Mouse (Mus musculus) neural tube, embryonic 11.5 days (tissue): ENCODE measurements around the gene Lin7b. TPM values are rescaled to one million over a fixed set of nuclear protein-coding genes. Genes with fewer than 3 reads are reported as not detected.

Experiments
- ATAC-seq: fragments of 200-750 bp; cut with Nextera tagmentation; 2 replicates; pipeline ENCODE4 v1.8.0; 2017; ENCODE audit warnings: moderate number of reproducible peaks, mild to moderate bottlenecking, moderate TSS enrichment, moderate library complexity; ENCODE audit not compliant: insufficient read depth, low FRiP score, low TSS enrichment
- DNase-seq: peaks from one replicate; pipeline ENCODE4 v3.0.0-alpha.2; 2015; ENCODE audit warnings: low spot score
- H3K27ac ChIP-seq: fragments of 300-500 bp; sonication (generic); 2 replicates; pipeline ENCODE4 v1.5.1; 2014; ENCODE audit warnings: low read depth, mild to moderate bottlenecking, low read length
- H3K27me3 ChIP-seq: fragments of 300-500 bp; sonication (generic); 2 replicates; pipeline ENCODE4 v1.6.1; 2014; ENCODE audit warnings: mild to moderate bottlenecking, low read length, mixed read lengths; ENCODE audit not compliant: control insufficient read depth, insufficient read depth
- H3K36me3 ChIP-seq: fragments of 300-500 bp; sonication (generic); 2 replicates; pipeline ENCODE4 v1.6.1; 2014; ENCODE audit warnings: mild to moderate bottlenecking, low read length, moderate library complexity, mixed read lengths; ENCODE audit not compliant: control insufficient read depth, insufficient read depth
- H3K4me1 ChIP-seq: fragments of 300-500 bp; sonication (generic); 2 replicates; pipeline ENCODE4 v1.6.1; 2014; ENCODE audit warnings: low read length, mixed read lengths; ENCODE audit not compliant: control insufficient read depth, insufficient read depth
- H3K4me2 ChIP-seq: fragments of 300-500 bp; sonication (generic); 2 replicates; pipeline ENCODE4 v1.6.1; 2014; ENCODE audit warnings: low read depth, mild to moderate bottlenecking, moderate library complexity
- H3K4me3 ChIP-seq: fragments of 300-500 bp; sonication (generic); 2 replicates; pipeline ENCODE4 v1.5.1; 2014; ENCODE audit warnings: low read depth, low read length
- H3K9ac ChIP-seq: fragments of 300-500 bp; sonication (generic); 2 replicates; pipeline ENCODE4 v1.6.1; 2014; ENCODE audit warnings: mild to moderate bottlenecking, low read length
- H3K9me3 ChIP-seq: fragments of 300-500 bp; sonication (generic); 2 replicates; pipeline ENCODE4 v1.6.1; 2016; ENCODE audit warnings: low read length; ENCODE audit not compliant: control insufficient read depth
- WGBS: fragments of 180-500 bp; shearing (Covaris S2); extraction: QIAGEN DNeasy Blood & Tissue Kit; methylation state at CpG from one replicate; pipeline ENCODE4 v1.1.7; 2014; 5-methylcytosine and 5-hydroxymethylcytosine counted together
- polyA plus RNA-seq: library from polyadenylated mRNA; unstranded; fragments of >200 nt; fragmentation: Nextera tagmentation; extraction: Ambion mirVana; gene quantifications from 2 replicates; pipeline ENCODE4 v1.2.1, GENCODE M21; 2014

The Lin7b gene
- polyA plus RNA-seq, 1 experiment from 2014 or later: 3.4 TPM

- H3K4me1 ChIP-seq: peaks cover 13% of the 10 kb centered on the region
- no peaks in the 10 kb centered on the region for H3K9me3 ChIP-seq
- H3K36me3 ChIP-seq: peaks cover 19% of the 10 kb centered on the region
- H3K27ac ChIP-seq: no peak overlapping the region
- ATAC-seq (no peak), DNase-seq (no peak)
- 88% methylated on average over 5 of the region's 5 CpGs for WGBS
- no peak overlapping the region for H3K9ac ChIP-seq
- no peak overlapping the region for H3K4me2 ChIP-seq
- peaks cover 17% of the 10 kb centered on the region for H3K27me3 ChIP-seq
- no peak overlapping the region for H3K4me3 ChIP-seq
Measured at GRCm38 (mm10) chr7:45372371-45372770, 2.0 kb upstream of the Lin7b start.

- no peak overlapping the region for H3K27ac ChIP-seq
- peak overlapping the region; percentile 85 for H3K4me2 ChIP-seq
- no peak for DNase-seq
- H3K4me3 ChIP-seq: peak overlapping the region; percentile 43
- peaks cover 13% of the 10 kb centered on the region for H3K4me1 ChIP-seq
- H3K27me3 ChIP-seq: peaks cover 23% of the 10 kb centered on the region
- peak overlapping the region; percentile 52 for H3K9ac ChIP-seq
- 7% methylated on average over 50 of the region's 52 CpGs for WGBS
- no peak for ATAC-seq
- no peaks in the 10 kb centered on the region for H3K9me3 ChIP-seq
- peaks cover 4% of the 10 kb centered on the region; the same call in 1 of the 2 replicates for H3K36me3 ChIP-seq
Measured at GRCm38 (mm10) chr7:45369836-45370474, 428 bp downstream of the Lin7b start.

GRCm38 (mm10) chr7:45369022-45369745 lies 1.2 kb downstream of the Lin7b start:
- Histone ChIP-seq H3K27ac (no peak overlapping the region), H3K9ac (no peak overlapping the region), H3K4me3 (peak overlapping the region; percentile 43; the same call in 1 of the 2 replicates), H3K36me3 (peaks cover 4% of the 10 kb centered on the region; the same call in 1 of the 2 replicates), H3K4me1 (peaks cover 13% of the 10 kb centered on the region), H3K27me3 (peaks cover 23% of the 10 kb centered on the region), H3K9me3 (no peaks in the 10 kb centered on the region), H3K4me2 (peak overlapping the region; percentile 85)
- DNase-seq (no peak), ATAC-seq (no peak)
- 71% methylated on average over 16 of the region's 16 CpGs for whole genome bisulfite sequencing

- H3K4me3 ChIP-seq: peak overlapping the region; percentile 81
- ATAC-seq: no peak
- H3K9me3 ChIP-seq: no peaks in the 10 kb centered on the region
- H3K27me3 ChIP-seq: peaks cover 23% of the 10 kb centered on the region
- DNase-seq: no peak
- no peak overlapping the region for H3K9ac ChIP-seq
- H3K4me2 ChIP-seq: peak overlapping the region; percentile 85
- no peaks in the 10 kb centered on the region for H3K36me3 ChIP-seq
- 77% methylated on average over 15 of the region's 15 CpGs for WGBS
- peaks cover 13% of the 10 kb centered on the region for H3K4me1 ChIP-seq
- H3K27ac ChIP-seq: no peak overlapping the region
Measured at GRCm38 (mm10) chr7:45368178-45368577, 2.2 kb downstream of the Lin7b start.

- H3K4me2 ChIP-seq: peak overlapping the region; percentile 85
- H3K36me3 ChIP-seq: no peaks in the 10 kb centered on the region
- H3K27me3 ChIP-seq: peaks cover 27% of the 10 kb centered on the region
- no peaks in the 10 kb centered on the region for H3K9me3 ChIP-seq
- WGBS: under 1% methylated on average over 68 of the region's 70 CpGs
- H3K27ac ChIP-seq: peak overlapping the region; percentile 15
- DNase-seq (peak; percentile 96), ATAC-seq (peak; percentile 86)
- H3K4me1 ChIP-seq: peaks cover 13% of the 10 kb centered on the region
- peak overlapping the region; percentile 82 for H3K9ac ChIP-seq
- H3K4me3 ChIP-seq: peak overlapping the region; percentile 81
Measured at GRCm38 (mm10) chr7:45367020-45367880, 3.1 kb downstream of the Lin7b start.

- WGBS: 2% methylated on average over 22 of the region's 26 CpGs
- H3K27ac ChIP-seq: peak within 1 kb of the TSS; percentile 15
- H3K4me1 ChIP-seq: peaks cover 13% of the 10 kb centered on the region
- H3K36me3 ChIP-seq: no peaks in the 10 kb centered on the region
- H3K9me3 ChIP-seq: no peaks in the 10 kb centered on the region
- DNase-seq (no peak), ATAC-seq (peak; percentile 36)
- peak within 1 kb of the TSS; percentile 82 for H3K9ac ChIP-seq
- H3K27me3 ChIP-seq: peaks cover 30% of the 10 kb centered on the region
- H3K4me2 ChIP-seq: peak within 1 kb of the TSS; percentile 85
- H3K4me3 ChIP-seq: peak within 1 kb of the TSS; percentile 81
Measured at GRCm38 (mm10) chr7:45366652-45367019, 3.7 kb downstream of the Lin7b start, which contains the start of gene Ppfia3. Ppfia3 (minus strand) TSS chr7:45367019.

GRCm38 (mm10) chr7:45365742-45366651 lies 4.4 kb downstream of the Lin7b start:
- peaks cover 30% of the 10 kb centered on the region for H3K27me3 ChIP-seq
- H3K27ac ChIP-seq: no peak overlapping the region
- H3K4me3 ChIP-seq: peak overlapping the region; percentile 81
- peak overlapping the region; percentile 82 for H3K9ac ChIP-seq
- peak overlapping the region; percentile 85 for H3K4me2 ChIP-seq
- ATAC-seq: no peak
- peak; percentile 56 for DNase-seq
- no peaks in the 10 kb centered on the region for H3K36me3 ChIP-seq
- peaks cover 11% of the 10 kb centered on the region for H3K4me1 ChIP-seq
- H3K9me3 ChIP-seq: no peaks in the 10 kb centered on the region
- WGBS: 3% methylated on average over 34 of the region's 35 CpGs

GRCm38 (mm10) chr7:45363983-45364382 lies 6.4 kb downstream of the Lin7b start:
- DNase-seq (no peak), ATAC-seq (no peak)
- peaks cover 17% of the 10 kb centered on the region for H3K27me3 ChIP-seq
- H3K4me1 ChIP-seq: no peaks in the 10 kb centered on the region
- H3K36me3 ChIP-seq: no peaks in the 10 kb centered on the region
- WGBS: 85% methylated on average over 2 of the region's 2 CpGs
- H3K9me3 ChIP-seq: no peaks in the 10 kb centered on the region
- no peak overlapping the region for H3K9ac ChIP-seq
- no peak overlapping the region for H3K27ac ChIP-seq
- H3K4me2 ChIP-seq: no peak overlapping the region
- no peak overlapping the region for H3K4me3 ChIP-seq
